Mouse (Mus musculus): ENCODE data around the gene Gm3676. TPM values are rescaled to one million over a fixed set of nuclear protein-coding genes. Genes with fewer than 3 reads are reported as not detected.

The Gm3676 gene
- not detected for total RNA-seq (2023)

GRCm38 (mm10) chr14:41646387-41646786, at the start of gene Gm3676:
TSS of gene Gm3676 (minus strand) at chr14:41646487.

GRCm38 (mm10) chr14:41624512-41624911, 21.8 kb downstream of the Gm3676 start, which contains the start of gene Gm3072:
TSS of gene Gm3072 (minus strand) at chr14:41624612.

Other genes starting within 250 kb of the Gm3676 start
- not detected for gene Gm6482, start 238.2 kb downstream of the Gm3676 start, total RNA-seq (2023)
- gene Gm7954, start 193.0 kb downstream of the Gm3676 start, total RNA-seq (2023), result not detected
- not detected for gene Gm3486, start 157.0 kb downstream of the Gm3676 start, total RNA-seq (2023)
- not detected for gene Gm7970, start 90.9 kb downstream of the Gm3676 start, total RNA-seq (2023)
- not detected for gene 1700049E17Rik2, start 73.3 kb downstream of the Gm3676 start, total RNA-seq (2023)
- not detected for gene Gm3072, start 21.9 kb downstream of the Gm3676 start, total RNA-seq (2023)
- gene Gm8068, start 55.4 kb upstream of the Gm3676 start, total RNA-seq (2023), result not detected
- gene Gm7929, start 104.1 kb upstream of the Gm3676 start, total RNA-seq (2023), result not detected
- gene Gm47189, start 126.0 kb upstream of the Gm3676 start, total RNA-seq (2023), result not detected